Mouse (Mus musculus) C2C12 (cell line): ENCODE measurements around the gene Rdh1. TPM values are rescaled to one million over a fixed set of nuclear protein-coding genes. Genes with fewer than 3 reads are reported as not detected.

ENCODE experiments used
- H3K27me3 ChIP-seq: one replicate; pipeline ENCODE4 v1.6.1; 2011; ENCODE audit not compliant: control insufficient read depth, insufficient read depth, insufficient read length
- H3K36me3 ChIP-seq: one replicate; pipeline ENCODE4 v1.6.1; 2011; ENCODE audit not compliant: control insufficient read depth, insufficient read depth
- H3K4me3 ChIP-seq: one replicate; pipeline ENCODE4 v1.5.1; 2011; ENCODE audit warnings: mild to moderate bottlenecking, control low read depth; ENCODE audit not compliant: poor library complexity, insufficient read depth, severe bottlenecking
- H3K79me2 ChIP-seq: one replicate; pipeline ENCODE4 v1.6.1; 2011; ENCODE audit not compliant: control insufficient read depth, insufficient read depth
- H3K79me3 ChIP-seq: one replicate; pipeline ENCODE4 v1.6.1; 2011; ENCODE audit warnings: low read depth, control low read depth
- H3ac ChIP-seq: one replicate; pipeline ENCODE3; 2011; ENCODE audit warnings: low read depth; ENCODE audit not compliant: control insufficient read depth, insufficient read length
- CEBPB ChIP-seq: IDR thresholded peaks from one replicate; pipeline ENCODE4 v1.6.1; 2011; ENCODE audit warnings: low read depth, mild to moderate bottlenecking, control low read depth, moderate library complexity
- CTCF ChIP-seq: IDR thresholded peaks from one replicate; pipeline ENCODE4 v1.5.1; 2011; ENCODE audit not compliant: control insufficient read depth, insufficient read depth, insufficient read length
- FOSL1 ChIP-seq: IDR thresholded peaks from one replicate; pipeline ENCODE4 v1.8.0; 2011; ENCODE audit warnings: mild to moderate bottlenecking, low read length; ENCODE audit not compliant: poor library complexity, insufficient read depth, severe bottlenecking
- MAX ChIP-seq: IDR thresholded peaks from one replicate; pipeline ENCODE4 v1.6.1; 2011; ENCODE audit warnings: mild to moderate bottlenecking, control low read depth
- MYOD1 ChIP-seq: IDR thresholded peaks from one replicate; pipeline ENCODE4 v1.6.1; 2011; ENCODE audit warnings: low read depth; ENCODE audit not compliant: control insufficient read depth, insufficient read length
- MYOG ChIP-seq: IDR thresholded peaks from one replicate; pipeline ENCODE4 v1.6.1; 2011; ENCODE audit not compliant: control insufficient read depth, insufficient read length; ENCODE audit errors: extremely low read depth
- USF1 ChIP-seq: IDR thresholded peaks from one replicate; pipeline ENCODE4 v1.6.1; 2011; ENCODE audit warnings: low read depth, mild to moderate bottlenecking, control low read depth, moderate library complexity
- polyA plus RNA-seq: library from polyadenylated mRNA; unstranded; fragments of >200 nt; fragmentation: generic; extraction: Trizol; gene quantifications from one replicate; pipeline ENCODE4 v1.2.1, GENCODE M21; 2012; ENCODE audit warnings: missing spikeins

Rdh1 gene
- polyA plus RNA-seq, 1 experiment, result 0.01 TPM

DNA sequence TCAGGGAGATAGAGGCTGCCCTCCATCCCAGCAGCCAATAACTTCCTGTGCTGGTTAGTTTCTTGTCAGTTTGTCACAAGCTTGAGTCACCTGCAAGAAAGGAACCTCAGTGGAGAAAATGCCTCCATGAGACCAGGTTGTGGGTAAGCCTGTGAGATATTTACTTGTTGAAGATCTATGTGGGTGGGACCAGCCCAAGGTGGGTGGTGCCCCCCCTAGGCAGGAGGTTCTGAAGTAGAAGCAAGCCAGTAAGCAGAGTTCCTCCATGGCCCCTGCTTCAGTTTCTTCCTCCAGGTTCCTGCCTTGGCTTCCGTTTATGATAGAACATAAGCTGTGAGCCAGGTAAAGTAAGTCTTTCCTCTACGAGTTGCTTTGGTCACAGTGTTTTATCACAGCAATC lies 23.3 kb upstream of the Rdh1 start:
- Histone ChIP-seq H3ac (no peak overlapping the region), H3K4me3 (no peak overlapping the region), H3K36me3 (peaks cover 1% of the 10 kb centered on the region), H3K79me3 (peaks cover 12% of the 10 kb centered on the region), H3K79me2 (peaks cover 17% of the 10 kb centered on the region), H3K27me3 (peaks cover 25% of the 10 kb centered on the region)
- TF ChIP-seq MYOG, result no peak
- no peak for TF ChIP-seq CEBPB
- TF ChIP-seq CTCF, result no peak
- TF ChIP-seq MAX, result no peak
- no peak for TF ChIP-seq FOSL1
- TF ChIP-seq USF1, result no peak
- no peak for TF ChIP-seq MYOD1

DNA sequence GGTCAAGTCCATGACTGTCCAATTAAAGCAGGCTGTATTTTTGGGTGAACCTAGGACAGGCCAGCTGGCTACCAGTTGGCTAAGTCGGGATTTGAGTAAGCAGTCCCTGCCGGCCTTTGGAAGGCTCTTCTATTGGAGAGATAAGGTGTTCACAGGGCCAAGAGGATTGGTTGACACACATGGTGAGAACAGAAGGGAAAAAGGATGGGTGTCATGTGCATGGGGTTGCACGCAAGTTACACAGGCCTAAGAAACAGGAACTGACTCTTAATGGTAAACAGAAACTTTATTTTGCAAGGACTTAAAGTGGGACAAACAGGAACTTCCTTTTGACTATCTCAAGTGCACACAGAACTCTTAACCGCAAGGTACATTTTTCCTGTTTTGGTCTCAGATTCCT lies 22.6 kb upstream of the Rdh1 start:
- no peak overlapping the region for H3ac ChIP-seq
- H3K36me3 ChIP-seq, result peaks cover 8% of the 10 kb centered on the region
- H3K79me2 ChIP-seq, result peaks cover 24% of the 10 kb centered on the region
- H3K4me3 ChIP-seq, result no peak overlapping the region
- H3K79me3 ChIP-seq, result peaks cover 14% of the 10 kb centered on the region
- H3K27me3 ChIP-seq, result peaks cover 21% of the 10 kb centered on the region
- TF ChIP-seq CTCF (no peak), FOSL1 (no peak), MYOG (no peak), CEBPB (no peak), MYOD1 (no peak), USF1 (no peak), MAX (no peak)

DNA sequence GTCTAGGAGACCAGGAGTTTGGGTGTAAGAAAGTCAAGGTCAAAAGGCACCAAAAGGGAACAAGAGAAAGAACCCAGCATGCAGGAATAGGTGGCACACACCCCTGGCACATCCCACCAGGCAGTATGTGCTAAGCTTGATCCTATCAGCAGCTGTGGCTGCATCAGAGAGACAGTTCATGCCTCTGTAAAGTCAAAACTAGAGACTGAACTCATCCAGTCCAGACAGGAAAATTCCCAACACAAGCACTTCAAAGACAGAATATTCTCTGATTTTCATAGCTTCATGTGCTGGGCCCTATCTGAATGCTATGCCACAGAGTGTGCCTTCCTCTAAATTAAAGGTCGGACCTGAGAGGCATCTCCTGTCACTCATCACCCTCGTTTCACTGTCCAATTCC lies 22.0 kb upstream of the Rdh1 start:
- Histone ChIP-seq H3K79me2 (peaks cover 30% of the 10 kb centered on the region), H3K27me3 (peaks cover 15% of the 10 kb centered on the region), H3K36me3 (peaks cover 14% of the 10 kb centered on the region), H3K4me3 (no peak overlapping the region), H3K79me3 (peaks cover 18% of the 10 kb centered on the region), H3ac (no peak overlapping the region)
- TF ChIP-seq USF1, result no peak
- TF ChIP-seq CTCF, result no peak
- TF ChIP-seq MAX, result no peak
- TF ChIP-seq FOSL1, result no peak
- no peak for TF ChIP-seq MYOG
- TF ChIP-seq CEBPB, result no peak
- TF ChIP-seq MYOD1, result no peak

DNA sequence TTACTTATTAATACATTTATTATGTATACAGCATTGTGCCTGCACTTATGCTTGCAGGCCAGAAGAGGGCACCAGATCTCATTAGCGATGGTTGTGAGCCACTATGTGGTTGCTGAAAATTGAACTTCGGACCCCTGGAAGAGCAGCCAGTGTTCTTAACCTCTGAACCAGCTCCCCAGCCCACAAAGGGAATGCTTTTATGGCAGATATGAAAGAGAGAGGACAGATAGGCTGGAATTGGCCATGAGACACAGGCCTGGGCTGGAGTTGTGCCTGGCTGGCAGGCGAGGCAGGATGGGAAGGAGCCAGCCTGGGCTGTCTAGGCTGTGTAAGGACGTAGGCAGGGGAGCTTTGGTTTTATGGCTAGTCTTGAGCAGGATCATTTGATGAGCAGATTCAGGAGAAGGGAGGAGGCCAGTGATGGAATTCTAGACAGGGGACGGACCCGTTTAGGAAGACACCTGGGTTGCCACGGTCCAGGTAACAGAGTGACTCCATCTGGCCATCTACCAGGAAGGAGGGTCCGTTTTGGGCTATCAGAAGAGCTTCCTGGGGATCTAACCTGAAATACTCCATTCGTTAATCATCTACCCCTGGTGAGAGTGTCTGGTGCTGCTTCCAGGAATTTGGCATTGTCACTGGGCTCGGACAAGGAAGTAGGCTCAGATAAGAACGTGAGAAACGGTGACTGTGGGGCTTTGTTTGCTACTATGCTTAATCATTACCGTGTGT lies 21.2 kb upstream of the Rdh1 start:
- TF ChIP-seq FOSL1 (no peak), CTCF (no peak), CEBPB (no peak), MAX (no peak)
- H3K79me3 ChIP-seq, result peaks cover 23% of the 10 kb centered on the region
- no peak overlapping the region for H3ac ChIP-seq
- no peak overlapping the region for H3K4me3 ChIP-seq
- H3K36me3 ChIP-seq, result peaks cover 22% of the 10 kb centered on the region
- peaks cover 35% of the 10 kb centered on the region for H3K79me2 ChIP-seq
- peaks cover 13% of the 10 kb centered on the region for H3K27me3 ChIP-seq

DNA sequence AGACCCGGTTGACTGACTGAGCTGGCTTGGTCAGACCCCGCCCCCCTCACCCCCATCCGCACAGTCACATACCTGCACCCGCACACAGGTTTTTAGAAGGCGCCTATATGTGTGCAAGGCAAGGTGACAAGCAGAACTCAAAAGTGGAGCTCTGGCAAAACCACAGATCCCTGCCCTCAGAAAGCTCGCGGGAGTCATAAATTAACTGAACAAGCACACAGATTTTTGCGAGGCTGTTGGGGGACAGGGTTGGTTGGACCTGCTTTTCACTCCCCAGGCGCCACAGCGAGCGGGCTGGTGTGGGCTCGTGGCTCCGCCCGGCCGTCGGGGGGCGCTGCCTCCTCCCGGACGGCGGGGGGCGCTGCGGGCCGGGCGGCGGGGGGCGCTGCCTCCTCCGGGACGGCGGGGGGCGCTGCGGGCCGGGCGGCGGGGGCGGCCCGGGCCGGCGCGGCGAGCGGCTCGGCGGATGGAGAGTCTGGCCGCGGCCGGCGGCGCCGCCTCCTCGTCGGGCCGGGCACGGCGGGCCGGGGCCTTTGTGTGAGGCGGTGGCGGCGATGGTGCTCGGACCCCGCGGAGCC lies 20.3 kb upstream of the Rdh1 start, which contains the start of gene Zbtb39:
Zbtb39 (plus strand) TSS at position 456 of the 578 bp plus-strand sequence.
- H3K79me3 ChIP-seq, result peaks cover 30% of the 10 kb centered on the region
- peaks cover 5% of the 10 kb centered on the region for H3K27me3 ChIP-seq
- H3ac ChIP-seq, result peak within 1 kb of the TSS; percentile 98
- peaks cover 35% of the 10 kb centered on the region for H3K79me2 ChIP-seq
- peaks cover 31% of the 10 kb centered on the region for H3K36me3 ChIP-seq
- peak within 1 kb of the TSS; percentile 89 for H3K4me3 ChIP-seq
- TF ChIP-seq CEBPB (no peak), CTCF (peak; percentile 99)
